Mouse (Mus musculus): Measurements from ENCODE around the gene Amn1.
"Not testable (repeated sequence)": the region's sequence is repeated elsewhere in the genome, so short reads cannot be mapped to it uniquely, and the experiment has no call there.

Gene Amn1

DNA sequence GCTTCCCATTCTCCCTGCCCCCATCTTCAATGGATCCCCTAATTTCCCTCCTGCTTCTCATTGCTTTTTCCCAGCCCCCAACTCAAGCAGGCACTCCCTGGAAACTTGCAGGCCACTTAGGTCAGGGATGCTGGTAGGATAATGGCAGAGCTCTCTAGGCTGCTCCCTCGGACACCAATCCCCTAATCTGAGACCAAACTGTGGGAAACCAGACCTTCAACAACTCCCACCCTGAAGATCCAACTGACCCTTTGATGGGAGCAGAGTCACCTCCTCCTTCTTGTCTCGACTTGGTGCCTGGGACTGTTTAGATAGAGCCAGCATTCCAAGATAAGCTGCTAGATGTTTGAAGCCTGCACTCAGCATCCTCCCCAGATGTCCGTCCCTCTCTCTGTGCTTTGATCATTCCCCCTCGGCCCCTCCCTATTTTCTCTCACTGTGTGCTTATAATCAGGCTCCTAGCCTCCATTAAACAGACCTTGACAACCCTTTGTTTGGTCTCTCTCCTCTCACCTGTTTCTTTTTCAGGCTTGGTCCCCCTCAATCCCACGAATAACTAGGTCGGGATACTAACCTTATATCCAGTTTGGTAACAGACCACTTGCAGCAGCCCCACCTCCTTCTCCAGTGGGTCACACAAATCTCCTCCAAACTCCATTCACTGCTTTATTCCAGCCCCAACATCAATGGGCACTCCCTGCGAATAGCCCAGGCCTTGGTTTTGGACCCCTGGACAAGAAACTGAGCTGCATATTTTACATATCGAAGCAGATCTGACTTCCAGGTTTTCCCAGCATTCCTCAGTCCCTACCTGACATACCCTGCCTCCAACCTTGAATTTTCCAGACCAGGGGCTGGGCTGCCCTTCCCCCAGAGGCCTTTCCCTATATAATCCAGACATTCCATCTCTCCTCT lies 34.1 kb downstream of the Amn1 start:
- no peak for DNase-seq (ENCODE audit: low spot score)

GRCm38 (mm10) chr6:149153473-149154115 lies 34.9 kb downstream of the Amn1 start:
- DNase-seq (ENCODE audit: low spot score), result no peak

- DNase-seq (ENCODE audit: low spot score), result no peak
Measured at GRCm38 (mm10) chr6:149152119-149152518, 36.4 kb downstream of the Amn1 start.

- DNase-seq (ENCODE audit: low spot score), result no peak
Measured at GRCm38 (mm10) chr6:149148436-149149229, 39.9 kb downstream of the Amn1 start.

DNA sequence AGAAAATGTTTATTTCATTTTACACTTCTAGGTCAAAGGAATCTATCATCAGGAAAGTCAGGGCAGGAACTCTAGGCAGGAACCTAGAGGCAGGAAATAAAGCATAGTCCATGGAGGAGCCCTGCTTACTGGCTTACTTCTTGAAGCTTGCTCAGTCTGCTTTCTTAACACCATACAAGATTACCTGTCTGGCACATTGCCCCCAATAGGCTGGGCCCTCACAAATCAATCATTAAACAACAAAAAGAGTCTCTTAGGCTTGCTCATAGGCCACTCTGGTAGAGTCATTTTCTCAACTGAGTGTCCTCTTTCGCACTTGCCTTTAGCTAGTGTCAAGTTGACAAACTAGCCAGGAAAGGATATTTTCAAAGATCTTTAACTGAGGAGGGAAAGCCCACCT lies 43.4 kb downstream of the Amn1 start:
- DNase-seq (ENCODE audit: low spot score), result no peak

GRCm38 (mm10) chr6:149141393-149142173 lies 46.9 kb downstream of the Amn1 start:
- peak; percentile 88 for DNase-seq (ENCODE audit: low spot score)

DNA sequence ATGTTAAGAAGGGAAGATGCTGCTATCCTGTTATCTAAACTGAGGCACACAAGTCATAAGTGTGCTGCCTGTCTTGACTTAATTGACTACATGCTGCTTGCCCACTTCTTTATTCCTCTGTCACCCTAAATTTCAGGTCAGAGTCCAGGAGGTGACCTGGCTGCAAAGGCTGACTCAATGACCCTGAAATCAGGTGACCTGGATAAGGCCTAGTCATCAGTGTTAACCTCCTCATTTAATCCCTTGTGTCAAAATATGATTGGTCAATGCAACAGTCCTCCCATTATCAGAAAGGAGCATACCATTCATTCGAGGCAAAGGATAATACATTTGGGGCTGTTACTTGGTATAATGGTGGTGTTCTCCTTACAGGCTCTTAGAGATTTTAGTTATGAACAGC lies 49.0 kb downstream of the Amn1 start, which contains the start of gene Etfbkmt:
TSS of gene Etfbkmt (plus strand) at position 379 of the 400 bp plus-strand sequence.
- DNase-seq (ENCODE audit: low spot score), result no peak

GRCm38 (mm10) chr6:149139011-149139410 lies 49.5 kb downstream of the Amn1 start:
- DNase-seq (ENCODE audit: low spot score), result no peak

GRCm38 (mm10) chr6:149137936-149138335 lies 50.6 kb downstream of the Amn1 start:
- DNase-seq (ENCODE audit: low spot score), result no peak

DNA sequence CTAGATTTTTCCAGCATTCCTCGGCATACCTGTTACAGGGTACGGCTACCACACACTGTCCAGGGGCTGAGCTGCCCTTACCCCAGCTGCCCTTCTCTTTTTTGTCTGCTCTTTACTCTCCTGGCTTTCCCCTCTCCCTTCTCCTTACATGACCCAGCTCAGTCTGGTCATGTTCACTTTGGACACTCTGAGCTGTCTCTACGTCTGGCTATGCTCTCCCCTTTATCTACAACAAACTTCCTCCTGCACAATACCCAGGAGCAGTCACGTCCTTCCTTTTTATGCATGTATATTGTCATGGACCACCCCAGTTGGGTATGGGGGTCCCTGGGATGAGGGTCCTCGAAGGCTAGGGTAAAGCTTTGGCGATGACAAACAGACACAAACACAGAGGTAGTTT lies 52.9 kb downstream of the Amn1 start:
- no peak for DNase-seq (ENCODE audit: low spot score)

- no peak for DNase-seq (ENCODE audit: low spot score)
Measured at GRCm38 (mm10) chr6:149134391-149135150, 53.9 kb downstream of the Amn1 start.

GRCm38 (mm10) chr6:149132311-149133077 lies 56.0 kb downstream of the Amn1 start:
- peak; percentile 62 for DNase-seq (ENCODE audit: low spot score)

GRCm38 (mm10) chr6:149131111-149131510 lies 57.4 kb downstream of the Amn1 start:
- DNase-seq (ENCODE audit: low spot score), result no peak

- not testable (repeated sequence) for DNase-seq (ENCODE audit: low spot score)
Measured at GRCm38 (mm10) chr6:149129870-149130269, 58.6 kb downstream of the Amn1 start, which contains the start of gene Gm10203. Gm10203 (plus strand) TSS chr6:149130170.

GRCm38 (mm10) chr6:149126675-149127074 lies 61.8 kb downstream of the Amn1 start:
- peak; percentile 53 for DNase-seq (ENCODE audit: low spot score)

DNA sequence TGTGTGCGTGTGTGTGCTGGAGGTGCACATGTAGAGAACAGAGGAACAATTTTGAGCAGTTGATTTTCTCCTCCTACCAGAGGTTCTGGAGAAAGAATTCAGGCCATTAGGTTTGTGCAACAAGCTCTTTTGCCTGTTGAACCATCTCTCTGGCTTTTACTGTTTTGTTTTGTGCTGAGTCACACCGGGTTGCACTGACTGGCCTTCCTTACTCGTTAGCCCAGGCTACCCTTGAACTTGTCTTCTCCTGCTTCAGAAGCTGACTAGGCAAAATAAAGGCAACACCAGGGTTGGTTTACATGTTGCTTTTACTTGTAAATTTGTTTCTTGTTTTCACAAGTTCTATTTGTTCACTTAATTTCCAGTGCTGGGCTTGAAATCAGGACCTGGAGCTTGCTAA lies 65.5 kb downstream of the Amn1 start:
- no peak for DNase-seq (ENCODE audit: low spot score)

- peak; percentile 50 for DNase-seq (ENCODE audit: low spot score)
Measured at GRCm38 (mm10) chr6:149119853-149120252, 68.7 kb downstream of the Amn1 start.

DNA sequence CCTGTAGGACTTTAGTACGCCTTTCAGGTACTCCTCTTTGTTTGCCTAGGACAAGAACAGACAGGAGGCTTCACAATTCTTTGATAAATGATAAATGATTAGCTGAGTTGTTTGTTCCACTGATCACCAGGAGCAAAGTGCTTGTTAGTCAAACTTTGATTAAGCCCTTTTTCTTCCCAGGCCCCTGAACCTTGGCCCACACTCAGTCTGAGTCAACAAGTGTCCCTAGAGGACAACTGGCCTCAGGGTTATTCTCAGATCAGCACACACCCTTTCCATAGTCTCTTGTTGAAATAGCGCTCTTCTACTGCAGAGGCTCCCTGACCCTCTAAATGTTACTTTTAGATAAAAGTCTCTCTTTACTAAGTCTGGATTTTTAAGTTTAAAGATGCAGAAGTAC lies 69.6 kb downstream of the Amn1 start:
- no peak for DNase-seq (ENCODE audit: low spot score)

GRCm38 (mm10) chr6:149116992-149117391 lies 71.5 kb downstream of the Amn1 start:
- DNase-seq (ENCODE audit: low spot score), result no peak

GRCm38 (mm10) chr6:149108909-149109308 lies 79.6 kb downstream of the Amn1 start:
- no peak for DNase-seq (ENCODE audit: low spot score)

Measured in c-Kit-positive CD71-positive TER-119-positive erythroid progenitor cells, embryonic 14.5 days (primary cell).